Mouse (Mus musculus) CH12.LX (cell line): Measurements from ENCODE around the gene Tet3.

ENCODE experiments used
- CTCF ChIP-seq, 2 experiments: IDR thresholded peaks in 1 of 2; conservative IDR thresholded peaks in 1 of 2; 2 replicates each; pipeline ENCODE4 v1.5.1; 2011 to 2012; ENCODE audit warnings: low read depth in 2 of 2, low read length in 2 of 2, improper control_type of control experiment in 1 of 2, inconsistent platforms in 1 of 2, mild to moderate bottlenecking in 1 of 2, moderate library complexity in 1 of 2
- E2F4 ChIP-seq: IDR thresholded peaks from 2 replicates; pipeline ENCODE4 v1.6.1; 2011; ENCODE audit warnings: low read depth, low read length, improper control_type of control experiment; ENCODE audit not compliant: insufficient replicate concordance
- EP300 ChIP-seq: IDR thresholded peaks from 2 replicates; pipeline ENCODE4 v1.6.1; 2011; ENCODE audit warnings: low read length, improper control_type of control experiment
- IRF4 ChIP-seq: IDR thresholded peaks from 2 replicates; pipeline ENCODE4 v1.6.1; 2014; ENCODE audit warnings: low read depth, mild to moderate bottlenecking, inconsistent platforms, low read length, improper control_type of control experiment
- JUND ChIP-seq: conservative IDR thresholded peaks from 2 replicates; pipeline ENCODE4 v1.6.1; 2011; ENCODE audit warnings: low read depth, low read length, improper control_type of control experiment
- MAX ChIP-seq: IDR thresholded peaks from 2 replicates; pipeline ENCODE4 v1.6.1; 2011; ENCODE audit warnings: low read length, improper control_type of control experiment
- NRF1 ChIP-seq: IDR thresholded peaks from 2 replicates; pipeline ENCODE4 v1.6.1; 2014; ENCODE audit warnings: low read depth, mild to moderate bottlenecking, inconsistent platforms, low read length, improper control_type of control experiment, moderate library complexity
- POLR2A ChIP-seq: IDR thresholded peaks from 2 replicates; pipeline ENCODE4 v1.6.1; 2011; ENCODE audit warnings: low read depth, mild to moderate bottlenecking, improper control_type of control experiment, low read length
- POLR2AphosphoS2 ChIP-seq: IDR thresholded peaks from 2 replicates; pipeline ENCODE4 v1.6.1; 2011; ENCODE audit warnings: low read depth, low read length, improper control_type of control experiment
- SIN3A ChIP-seq: IDR thresholded peaks from 2 replicates; pipeline ENCODE4 v1.6.1; 2012; ENCODE audit warnings: low read length, improper control_type of control experiment, inconsistent platforms
- SMC3 ChIP-seq: IDR thresholded peaks from 2 replicates; pipeline ENCODE4 v1.6.1; 2011; ENCODE audit warnings: low read depth, low read length, improper control_type of control experiment
- USF2 ChIP-seq: conservative IDR thresholded peaks from 2 replicates; pipeline ENCODE4 v1.6.1; 2011; ENCODE audit warnings: low read depth, low read length, improper control_type of control experiment

DNA sequence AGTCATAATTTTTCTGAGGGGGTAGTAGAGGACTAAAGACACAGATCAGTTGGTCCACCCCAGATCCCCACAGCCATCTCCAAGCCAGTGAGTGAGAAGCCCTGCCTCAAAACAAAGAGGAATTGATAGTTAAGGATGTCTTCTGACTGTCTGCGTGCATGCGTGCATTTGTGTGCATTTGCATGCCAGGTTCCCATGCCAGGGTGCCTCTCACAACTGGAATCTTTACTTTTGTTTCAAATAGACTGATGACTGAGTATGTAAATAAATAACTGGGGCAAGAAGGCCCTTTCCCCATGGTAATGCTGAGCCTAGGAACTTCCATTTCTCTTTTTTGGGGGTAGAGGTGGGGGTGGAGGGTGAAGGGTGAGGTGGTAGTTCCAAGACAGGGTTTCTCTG is 41.8 kb downstream of the Tet3 start:
- TF ChIP-seq MAX (no peak), CTCF (conservative IDR thresholded peaks at IDR 0.05 in 1 of 2, IDR thresholded peaks at IDR 0.05 in 1 of 2; ENCODE audit: low read depth in 2 of 2, low read length in 2 of 2) (no peak), EP300 (no peak), POLR2A (no peak), NRF1 (no peak), SMC3 (no peak), JUND (no peak), POLR2AphosphoS2 (no peak), SIN3A (no peak), E2F4 (no peak), USF2 (no peak), IRF4 (0 out of 2 replicates have a peak, but pooled peaks have one; percentile 25)
